Mouse (Mus musculus) testis, adult 2 months (tissue): ENCODE measurements around the gene Rap1gap2.

Source experiments
- CTCF ChIP-seq: fragments of 200-500 bp; IDR thresholded peaks from 2 replicates; pipeline ENCODE4 v1.5.1; 2012; ENCODE audit warnings: low read depth, mild to moderate bottlenecking, inconsistent platforms, low read length, moderate library complexity; ENCODE audit not compliant: control insufficient read depth, insufficient read depth, insufficient replicate concordance
- POLR2A ChIP-seq: fragments of 200-500 bp; IDR thresholded peaks from 2 replicates; pipeline ENCODE4 v1.6.1; 2012; ENCODE audit warnings: low read depth, mild to moderate bottlenecking, inconsistent platforms, low read length, moderate library complexity; ENCODE audit not compliant: control insufficient read depth

DNA sequence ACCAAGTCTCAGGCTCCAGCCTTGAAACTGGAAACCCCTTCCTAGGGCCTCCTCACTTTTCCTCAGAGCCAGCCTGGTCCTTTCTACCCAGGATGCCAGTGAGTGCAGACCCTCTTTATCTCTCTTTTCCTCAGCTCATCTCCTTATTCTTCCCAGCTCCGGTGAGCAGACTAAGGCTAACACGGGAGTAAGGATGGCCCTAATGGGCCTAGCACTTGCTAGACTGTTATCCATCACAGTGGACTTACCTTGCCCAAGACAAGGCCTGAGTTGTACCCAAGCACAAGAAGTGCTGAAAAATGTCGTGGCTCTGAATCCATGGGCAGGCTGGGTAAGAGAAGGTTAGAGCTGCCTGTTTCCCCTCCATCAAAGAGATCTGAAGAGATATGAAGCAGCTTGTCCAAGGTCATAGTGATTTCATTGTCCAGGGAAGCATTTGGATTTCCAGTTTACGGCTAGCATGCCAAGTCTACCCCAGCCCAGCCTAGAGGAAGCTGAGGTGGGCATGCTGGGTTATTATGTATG is 39.9 kb upstream of the Rap1gap2 start:
- TF ChIP-seq CTCF (no peak), POLR2A (no peak)
